Mouse (Mus musculus) gastrocnemius, adult 18-20 months (tissue): Measurements from ENCODE around the gene Zfp575. TPM values are rescaled to one million over a fixed set of nuclear protein-coding genes. Genes with fewer than 3 reads are reported as not detected.
"Not testable (repeated sequence)": the region's sequence is repeated elsewhere in the genome, so short reads cannot be mapped to it uniquely, and the experiment has no call there.

ENCODE experiments used
- DNase-seq: peaks from one replicate; pipeline ENCODE4 v3.0.0; 2021; ENCODE audit warnings: low spot score
- long read RNA-seq, 2 experiments: library from polyadenylated mRNA; stranded (forward); transcript quantifications; one replicate each; pipeline ENCODE4 v2.0.0; 2021
- total RNA-seq, 2 experiments: library from RNA; stranded (reverse); gene quantifications; 2 replicates each; pipeline ENCODE4 v1.2.3; 2021

Gene Zfp575
- total RNA-seq: under 1 TPM in 1 of 2 experiments, not detected in 1; 0.09 TPM
- long read RNA-seq, experiment 1: 0 reads
- long read RNA-seq, experiment 2: 0 reads

GRCm38 (mm10) chr7:24587330-24588105 is at the start of gene Zfp575, which contains the start of gene Ethe1:
Gene Zfp575, minus strand, starts transcription at chr7:24587641.
Gene Ethe1, plus strand, starts transcription at chr7:24587543.
- peak; percentile 21 for DNase-seq

- DNase-seq: no peak
These were observed 49.6 kb upstream of the Zfp575 start for GRCm38 (mm10) chr7:24637046-24637445.

- no peak for DNase-seq
These were observed 48.8 kb upstream of the Zfp575 start, which contains the start of gene Lypd3 for GRCm38 (mm10) chr7:24636264-24636663. Gene Lypd3, plus strand, starts transcription at chr7:24636550.

- no peak for DNase-seq
These were observed 42.9 kb upstream of the Zfp575 start for GRCm38 (mm10) chr7:24630116-24630880.

- DNase-seq: no peak
These were observed 42.2 kb upstream of the Zfp575 start for GRCm38 (mm10) chr7:24629672-24630071.

- DNase-seq: peak; percentile 89
These were observed 41.5 kb upstream of the Zfp575 start for GRCm38 (mm10) chr7:24628685-24629610.

GRCm38 (mm10) chr7:24622967-24623366 is 35.5 kb upstream of the Zfp575 start:
- no peak for DNase-seq

- DNase-seq: no peak
These were observed 33.8 kb upstream of the Zfp575 start for GRCm38 (mm10) chr7:24621193-24621592.

- no peak for DNase-seq
These were observed 32.4 kb upstream of the Zfp575 start for GRCm38 (mm10) chr7:24619671-24620397.

GRCm38 (mm10) chr7:24618374-24618773 is 30.9 kb upstream of the Zfp575 start:
- not testable (repeated sequence) for DNase-seq

- no peak for DNase-seq
These were observed 30.3 kb upstream of the Zfp575 start for GRCm38 (mm10) chr7:24617763-24618162.

GRCm38 (mm10) chr7:24614816-24615215 is 27.4 kb upstream of the Zfp575 start:
- no peak for DNase-seq

GRCm38 (mm10) chr7:24612308-24612910 is 25.0 kb upstream of the Zfp575 start:
- no peak for DNase-seq

- no peak for DNase-seq
These were observed 24.3 kb upstream of the Zfp575 start for GRCm38 (mm10) chr7:24611709-24612108.

GRCm38 (mm10) chr7:24610879-24611494 is 23.5 kb upstream of the Zfp575 start:
- peak; percentile 95 for DNase-seq

GRCm38 (mm10) chr7:24610144-24610878 is 22.9 kb upstream of the Zfp575 start, which contains the start of gene Phldb3:
Gene Phldb3, plus strand, starts transcription at chr7:24610763.
- DNase-seq: no peak

GRCm38 (mm10) chr7:24608561-24608960 is 21.1 kb upstream of the Zfp575 start:
- no peak for DNase-seq

GRCm38 (mm10) chr7:24608017-24608416 is 20.6 kb upstream of the Zfp575 start:
- DNase-seq: peak; percentile 77

GRCm38 (mm10) chr7:24606046-24606445 is 18.6 kb upstream of the Zfp575 start:
- no peak for DNase-seq
